Mouse (Mus musculus) liver, embryonic 16.5 days (tissue): ENCODE results near the gene Slc25a40. TPM values are rescaled to one million over a fixed set of nuclear protein-coding genes. Genes with fewer than 3 reads are reported as not detected.

Experiments used
- ATAC-seq: fragments of 200-750 bp; cut with Nextera tagmentation; 2 replicates; pipeline ENCODE4 v1.8.0; 2017; ENCODE audit warnings: low read depth, mild to moderate bottlenecking, moderate number of reproducible peaks, moderate library complexity
- H3K27ac ChIP-seq: fragments of 300-500 bp; sonication (generic); 2 replicates; pipeline ENCODE4 v1.5.1; 2014; ENCODE audit warnings: mild to moderate bottlenecking, low read length
- H3K27me3 ChIP-seq: fragments of 300-500 bp; sonication (generic); 2 replicates; pipeline ENCODE4 v1.6.1; 2014; ENCODE audit warnings: low read depth, low read length, mixed read lengths; ENCODE audit not compliant: control insufficient read depth, insufficient read depth
- H3K36me3 ChIP-seq: fragments of 300-500 bp; sonication (generic); 2 replicates; pipeline ENCODE4 v1.6.1; 2014; ENCODE audit warnings: mild to moderate bottlenecking; ENCODE audit not compliant: control insufficient read depth, insufficient read depth
- H3K4me1 ChIP-seq: fragments of 300-500 bp; sonication (generic); 2 replicates; pipeline ENCODE4 v1.6.1; 2014; ENCODE audit warnings: low read depth, low read length, mixed read lengths; ENCODE audit not compliant: control insufficient read depth
- H3K4me2 ChIP-seq: fragments of 300-500 bp; sonication (generic); 2 replicates; pipeline ENCODE4 v1.6.1; 2014; ENCODE audit warnings: low read depth, low read length, mixed read lengths
- H3K4me3 ChIP-seq: fragments of 300-500 bp; sonication (generic); 2 replicates; pipeline ENCODE4 v1.5.1; 2014; ENCODE audit warnings: low read depth, mild to moderate bottlenecking, low read length
- H3K9ac ChIP-seq: fragments of 300-500 bp; sonication (generic); 2 replicates; pipeline ENCODE4 v1.6.1; 2014; ENCODE audit warnings: low read depth, low read length
- H3K9me3 ChIP-seq: fragments of 300-500 bp; sonication (generic); replicated peaks from 2 replicates; pipeline ENCODE4 v1.6.1; 2016; ENCODE audit warnings: low read length; ENCODE audit not compliant: control insufficient read depth
- WGBS: fragments of 180-500 bp; shearing (Covaris S2); extraction: QIAGEN DNeasy Blood & Tissue Kit; methylation state at CpG from one replicate; pipeline ENCODE4 v1.1.7; 2014; ENCODE audit not compliant: insufficient replicate concordance; 5-methylcytosine and 5-hydroxymethylcytosine counted together
- polyA plus RNA-seq: library from polyadenylated mRNA; unstranded; fragments of >200 nt; fragmentation: Nextera tagmentation; extraction: Ambion mirVana; gene quantifications from 2 replicates; pipeline ENCODE4 v1.2.1, GENCODE M21; 2015

Gene Slc25a40
- polyA plus RNA-seq: 3.0 and 3.9 TPM in 2 replicates

- no peaks in the 10 kb centered on the region for H3K9me3 ChIP-seq
- H3K27ac ChIP-seq: peak within 1 kb of the TSS; percentile 95
- H3K4me3 ChIP-seq: peak within 1 kb of the TSS; percentile 98
- peak within 1 kb of the TSS; percentile 97 for H3K9ac ChIP-seq
- peak; percentile 97 for ATAC-seq
- H3K4me2 ChIP-seq: peak within 1 kb of the TSS; percentile 87
- H3K27me3 ChIP-seq: no peaks in the 10 kb centered on the region
- WGBS: under 1% methylated on average over 90 of the region's 93 CpGs
- peaks cover 12% of the 10 kb centered on the region for H3K4me1 ChIP-seq
- H3K36me3 ChIP-seq: peaks cover 14% of the 10 kb centered on the region
These were observed at the start of gene Slc25a40, which contains the start of gene Dbf4 for GRCm38 (mm10) chr5:8422157-8422931. TSS of gene Slc25a40 (plus strand) at chr5:8422850. TSS of gene Dbf4 (minus strand) at chr5:8422716.

GRCm38 (mm10) chr5:8373415-8373814, 49.2 kb upstream of the Slc25a40 start:
- Histone ChIP-seq H3K27ac (no peak overlapping the region), H3K4me2 (no peak overlapping the region), H3K4me3 (no peak overlapping the region), H3K27me3 (peaks cover 4% of the 10 kb centered on the region), H3K9me3 (no peaks in the 10 kb centered on the region), H3K36me3 (no peaks in the 10 kb centered on the region), H3K9ac (no peak overlapping the region), H3K4me1 (no peaks in the 10 kb centered on the region)
- ATAC-seq: no peak
- 67% methylated on average over 4 of the region's 4 CpGs for WGBS

DNA sequence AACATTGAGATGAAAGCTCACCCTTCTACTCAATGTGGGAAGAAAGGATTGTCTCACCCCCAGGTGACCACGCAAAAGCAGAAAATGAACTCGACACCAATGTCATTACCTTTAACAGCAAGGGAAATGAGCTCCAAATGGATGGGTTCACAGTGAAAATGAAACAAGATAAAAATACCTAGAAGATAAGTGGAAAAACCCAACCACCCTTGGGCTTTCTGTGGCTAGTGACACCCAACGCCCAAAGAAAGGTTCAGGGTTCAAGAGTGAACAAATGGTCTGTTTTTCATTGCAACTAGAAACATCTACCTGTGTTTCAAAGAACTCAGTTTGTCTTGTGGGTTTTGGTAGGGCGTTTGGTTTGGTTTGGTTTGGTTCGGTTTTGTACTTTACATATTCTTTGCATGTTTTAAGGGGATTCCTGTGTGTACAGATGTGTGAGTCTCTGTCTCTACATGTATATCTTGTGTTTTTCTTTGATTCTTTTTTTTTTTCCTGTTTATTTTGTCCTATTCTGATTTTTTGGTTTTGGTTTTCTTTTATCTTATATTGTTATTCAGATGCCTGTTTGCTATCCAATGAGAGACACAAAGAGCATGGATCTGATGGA, 48.2 kb upstream of the Slc25a40 start:
- ATAC-seq: no peak
- H3K9ac ChIP-seq: no peak overlapping the region
- H3K9me3 ChIP-seq: no peaks in the 10 kb centered on the region
- 55% methylated on average over 5 of the region's 5 CpGs for WGBS
- H3K4me2 ChIP-seq: no peak overlapping the region
- H3K36me3 ChIP-seq: no peaks in the 10 kb centered on the region
- no peaks in the 10 kb centered on the region for H3K27me3 ChIP-seq
- H3K4me1 ChIP-seq: no peaks in the 10 kb centered on the region
- no peak overlapping the region for H3K4me3 ChIP-seq
- no peak overlapping the region for H3K27ac ChIP-seq

- Histone ChIP-seq H3K9ac (no peak overlapping the region), H3K4me2 (no peak overlapping the region), H3K27ac (no peak overlapping the region), H3K36me3 (peaks cover 15% of the 10 kb centered on the region), H3K4me1 (no peaks in the 10 kb centered on the region), H3K9me3 (no peaks in the 10 kb centered on the region), H3K27me3 (no peaks in the 10 kb centered on the region), H3K4me3 (no peak overlapping the region)
- ATAC-seq: no peak
- WGBS: 57% methylated on average over 1 of the region's 1 CpGs
These were observed 28.6 kb upstream of the Slc25a40 start for GRCm38 (mm10) chr5:8393891-8394583.

DNA sequence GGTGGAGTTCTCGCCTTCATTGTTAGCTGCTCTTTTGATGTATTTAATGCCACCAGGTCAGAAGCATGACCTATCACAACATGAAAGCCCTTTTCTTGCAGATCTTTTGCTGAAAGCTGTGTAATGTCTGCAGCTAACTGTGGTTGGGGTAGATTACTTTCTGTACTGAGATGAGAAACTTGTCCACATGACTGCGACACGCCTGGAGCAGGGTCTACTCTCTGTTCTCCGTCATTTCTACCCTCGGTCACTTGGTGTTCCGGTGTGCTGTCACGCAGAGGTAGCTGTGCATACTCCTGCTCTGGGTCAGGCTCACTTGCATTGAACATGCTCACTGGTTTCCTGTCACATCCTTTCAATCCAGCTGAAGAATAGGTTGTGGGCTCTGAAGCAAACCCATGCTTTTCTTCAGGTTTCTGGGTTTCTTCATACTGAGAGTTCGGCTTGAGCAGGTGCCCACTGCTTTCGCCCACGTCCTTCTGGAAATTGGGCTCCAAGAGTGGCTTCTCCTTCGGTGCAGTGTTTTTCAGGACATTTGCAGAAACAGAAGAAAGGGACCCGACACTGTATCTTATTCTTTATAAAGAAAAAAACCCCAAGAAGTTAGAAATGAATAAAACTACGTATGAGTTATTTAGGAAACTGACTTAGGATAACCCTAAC, 24.9 kb upstream of the Slc25a40 start:
- Histone ChIP-seq H3K4me2 (no peak overlapping the region), H3K27ac (no peak overlapping the region), H3K9me3 (no peaks in the 10 kb centered on the region), H3K9ac (no peak overlapping the region), H3K27me3 (no peaks in the 10 kb centered on the region), H3K4me1 (no peaks in the 10 kb centered on the region), H3K4me3 (no peak overlapping the region), H3K36me3 (peaks cover 24% of the 10 kb centered on the region)
- 88% methylated on average over 13 of the region's 13 CpGs for WGBS
- no peak for ATAC-seq

- Histone ChIP-seq H3K4me1 (no peaks in the 10 kb centered on the region), H3K27me3 (no peaks in the 10 kb centered on the region), H3K4me3 (no peak overlapping the region), H3K9me3 (no peaks in the 10 kb centered on the region), H3K36me3 (peaks cover 32% of the 10 kb centered on the region), H3K9ac (no peak overlapping the region), H3K4me2 (no peak overlapping the region), H3K27ac (no peak overlapping the region)
- WGBS: 79% methylated on average over 4 of the region's 4 CpGs
- no peak for ATAC-seq
These were observed 13.9 kb upstream of the Slc25a40 start for GRCm38 (mm10) chr5:8408746-8409145.

DNA sequence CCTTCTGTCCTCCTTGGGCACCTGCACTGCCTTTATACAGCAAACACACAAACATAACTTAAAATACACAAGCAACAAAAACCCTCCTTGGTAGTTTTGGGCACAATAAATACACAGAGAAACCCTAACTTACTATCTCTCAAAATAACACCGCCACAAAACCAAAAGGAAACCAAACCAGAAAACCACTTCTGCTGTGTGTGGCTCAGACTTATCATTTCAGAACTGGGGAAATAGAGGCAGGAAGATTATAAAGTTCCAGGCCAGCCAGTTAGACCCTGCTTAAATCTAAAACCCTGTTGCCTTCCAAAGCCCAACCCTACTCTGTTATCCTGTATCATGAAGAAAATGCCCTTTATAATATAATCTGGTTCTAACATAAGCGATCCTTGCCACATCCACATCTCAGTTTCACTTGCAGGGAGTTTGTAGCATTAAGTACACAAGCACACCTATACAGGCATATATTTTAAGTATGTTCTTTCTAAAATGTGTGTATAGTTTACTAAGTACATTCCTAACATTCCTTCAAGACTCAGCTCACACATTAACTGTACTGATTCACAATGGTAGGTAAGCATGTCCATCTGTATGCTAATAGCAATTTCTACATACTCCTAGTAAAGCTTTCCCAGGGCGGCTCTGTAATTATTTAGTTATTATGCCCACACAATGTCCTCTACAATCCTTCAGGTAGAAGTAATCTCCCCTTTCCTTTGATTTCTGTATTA, 5.8 kb upstream of the Slc25a40 start:
- H3K27me3 ChIP-seq: no peaks in the 10 kb centered on the region
- H3K4me1 ChIP-seq: peaks cover 4% of the 10 kb centered on the region
- no peak for ATAC-seq
- no peak overlapping the region for H3K4me2 ChIP-seq
- H3K9me3 ChIP-seq: no peaks in the 10 kb centered on the region
- peaks cover 19% of the 10 kb centered on the region for H3K36me3 ChIP-seq
- no peak overlapping the region for H3K9ac ChIP-seq
- 74% methylated on average over 3 of the region's 3 CpGs for WGBS
- no peak overlapping the region for H3K4me3 ChIP-seq
- H3K27ac ChIP-seq: no peak overlapping the region

GRCm38 (mm10) chr5:8417443-8417842, 5.2 kb upstream of the Slc25a40 start:
- H3K4me1 ChIP-seq: peaks cover 4% of the 10 kb centered on the region
- WGBS: 16% methylated on average over 1 of the region's 1 CpGs
- H3K9ac ChIP-seq: no peak overlapping the region
- no peaks in the 10 kb centered on the region for H3K27me3 ChIP-seq
- no peaks in the 10 kb centered on the region for H3K9me3 ChIP-seq
- no peak overlapping the region for H3K4me2 ChIP-seq
- H3K27ac ChIP-seq: no peak overlapping the region
- no peak for ATAC-seq
- H3K4me3 ChIP-seq: no peak overlapping the region
- peaks cover 16% of the 10 kb centered on the region for H3K36me3 ChIP-seq
